Mouse (Mus musculus): ENCODE data around the gene Maml2.

GRCm38 (mm10) chr9:13429477-13430125, 131.8 kb downstream of the Maml2 start:
- TF ChIP-seq MYOD1 (IDR thresholded peaks at IDR 0.05; ENCODE audit: control insufficient read depth, insufficient read length, low read depth) (no peak), MYOG (IDR thresholded peaks at IDR 0.05; ENCODE audit: control insufficient read depth, extremely low read depth, insufficient read length) (no peak), CEBPB (IDR thresholded peaks at IDR 0.05; ENCODE audit: low read depth) (no peak)

All from C2C12 (cell line).